Comparison of ENCODE assay signal across 8 mouse cellular contexts in genomic region chr3:101047586-101048275, GRCm38 (mm10). TPM values are rescaled to one million over a fixed set of nuclear protein-coding genes. Genes with fewer than 3 reads are reported as not detected.
A peak's percentile ranks its signal among the peaks of the same experiment; 100 is the strongest.
DNase-seq lines count a peak whose midpoint lies in the region; ATAC-seq and TF ChIP-seq lines count a peak whose summit lies in the region.

No protein-coding gene starts in this region.

- intact Hi-C loops in gastrocnemius, postnatal 14 days (cut with DNase I; ENCODE audit: low total_unique reads): no loop called here

- no peak overlapping the region for H3ac ChIP-seq in myocyte (ENCODE audit: control insufficient read depth, insufficient read length)

- 85% methylated on average over 15 of the region's 15 CpGs for WGBS in midbrain, embryonic 11.5 days
- 89% methylated on average over 15 of the region's 15 CpGs for WGBS in midbrain, embryonic 10.5 days

- no peak overlapping the region for H3K4me3 ChIP-seq in midbrain, embryonic 11.5 days (ENCODE audit: low read depth, low read length)
- H3K4me3 ChIP-seq in midbrain, embryonic 10.5 days: no peak overlapping the region
- no peak overlapping the region for H3K4me3 ChIP-seq in myocyte

- H3K27me3 ChIP-seq in midbrain, embryonic 11.5 days (ENCODE audit: control insufficient read depth, insufficient read depth, low read length): no peaks in the 10 kb centered on the region
- no peaks in the 10 kb centered on the region for H3K27me3 ChIP-seq in midbrain, embryonic 10.5 days (ENCODE audit: low read depth, poor library complexity, severe bottlenecking)
- no peaks in the 10 kb centered on the region for H3K27me3 ChIP-seq in myocyte (ENCODE audit: control insufficient read depth, insufficient read depth, insufficient read length)

- no peaks in the 10 kb centered on the region for H3K36me3 ChIP-seq in midbrain, embryonic 11.5 days (ENCODE audit: control insufficient read depth, insufficient read depth, low read length)
- peaks cover 43% of the 10 kb centered on the region for H3K36me3 ChIP-seq in midbrain, embryonic 10.5 days
- no peaks in the 10 kb centered on the region for H3K36me3 ChIP-seq in myocyte (ENCODE audit: control insufficient read depth, insufficient read depth)

- H3K79me2 ChIP-seq in myocyte (ENCODE audit: control insufficient read depth, insufficient read depth): no peaks in the 10 kb centered on the region

- H3K4me1 ChIP-seq in midbrain, embryonic 11.5 days (ENCODE audit: control insufficient read depth, insufficient read depth, low read length): no peaks in the 10 kb centered on the region
- peaks cover 3% of the 10 kb centered on the region; the same call in 1 of the 2 replicates for H3K4me1 ChIP-seq in midbrain, embryonic 10.5 days

- no peak overlapping the region for H3K27ac ChIP-seq in midbrain, embryonic 11.5 days (ENCODE audit: low read depth, low read length)
- H3K27ac ChIP-seq in midbrain, embryonic 10.5 days (replicated peaks): no peak overlapping the region

- no peaks in the 10 kb centered on the region for H3K9me3 ChIP-seq in midbrain, embryonic 11.5 days (ENCODE audit: control insufficient read depth, low read length)
- no peaks in the 10 kb centered on the region for H3K9me3 ChIP-seq in midbrain, embryonic 10.5 days (replicated peaks)

- H3K4me2 ChIP-seq in midbrain, embryonic 11.5 days: no peak overlapping the region
- H3K4me2 ChIP-seq in myocyte (ENCODE audit: low read depth): peak overlapping the region; percentile 63

- peak; percentile 28 for DNase-seq in midbrain, embryonic 11.5 days (ENCODE audit: low spot score, missing footprints)
- DNase-seq in midbrain, embryonic 10.5 days (ENCODE audit: low spot score): no peak
- peak; percentile 90 for DNase-seq in adrenal gland, postnatal 14 days
- DNase-seq in gastrocnemius, postnatal 14 days: peak; percentile 72
- peak; percentile 71 for DNase-seq in layer of hippocampus, adult 9-10 months (ENCODE audit: low spot score)
- no peak for DNase-seq in c-Kit-positive CD71-positive TER-119-positive erythroid progenitor cells, embryonic 14.5 days (ENCODE audit: low spot score)
- no peak for DNase-seq in embryo, embryonic 10 days (ENCODE audit: low spot score)

- H3K9ac ChIP-seq in midbrain, embryonic 11.5 days (ENCODE audit: low read length): no peak overlapping the region

- TF ChIP-seq POLR2A in myocyte (IDR thresholded peaks at IDR 0.05; ENCODE audit: insufficient read length, low read depth): no peak

- no peak for ATAC-seq in midbrain, embryonic 11.5 days (ENCODE audit: low FRiP score)

TF ChIP-seq in myocyte, 11 proteins besides CTCF, POLR2A, EP300 and RAD21:
- TF ChIP-seq MYOG (IDR thresholded peaks at IDR 0.05; ENCODE audit: control insufficient read depth in 1 of 3, insufficient read depth in 1 of 3, insufficient read length in 2 of 3, low read depth in 2 of 3) (peak in 1 of 3 experiments; percentile 4), MAX (IDR thresholded peaks at IDR 0.05; ENCODE audit: low read depth) (no peak), MYOD1 (IDR thresholded peaks at IDR 0.05; ENCODE audit: control insufficient read depth in 1 of 3, insufficient read length in 2 of 3, low read depth in 2 of 3) (peak in 2 of 3 experiments; percentile 4 to 58), CEBPB (IDR thresholded peaks at IDR 0.05; ENCODE audit: insufficient read depth, poor library complexity, severe bottlenecking) (peak; percentile 82), REST (IDR thresholded peaks at IDR 0.05; ENCODE audit: insufficient read depth, insufficient read length) (no peak), SRF (IDR thresholded peaks at IDR 0.05; ENCODE audit: control insufficient read depth, insufficient read length, low read depth) (no peak)
TF ChIP-seq in myocyte: peak in this region for 3.

RNA-seq across cellular contexts. Expression of gene Cd101, which starts 18.4 kb away (rescaled TPM):
- polyA plus RNA-seq in midbrain, embryonic 11.5 days (2014; fragmentation: Nextera tagmentation; extraction: Ambion mirVana): not detected in 2 replicates
- 0.06 TPM in 1 of 2 replicates, not detected in the other for polyA plus RNA-seq in midbrain, embryonic 10.5 days (2016; fragmentation: Nextera tagmentation; extraction: Ambion mirVana)
- 0.15 and 0.30 TPM in 2 replicates for total RNA-seq in adrenal gland, postnatal 14 days (2021)
- under 1 TPM; 0.39 to 0.55 TPM for total RNA-seq in gastrocnemius, postnatal 14 days (2021)
- not detected for polyA plus RNA-seq in myocyte (2012; fragmentation: generic; extraction: Trizol)

Comparison
In these comparisons a context has a peak if more than half of its experiments do, and no peak if none do; other contexts are left out.
1. DNase-seq: peak in midbrain, embryonic 11.5 days (single experiment), adrenal gland, postnatal 14 days (single experiment), gastrocnemius, postnatal 14 days (single experiment) and layer of hippocampus, adult 9-10 months (single experiment); none in midbrain, embryonic 10.5 days (single experiment), c-Kit-positive CD71-positive TER-119-positive erythroid progenitor cells, embryonic 14.5 days (single experiment) and embryo, embryonic 10 days (single experiment).